Mouse (Mus musculus) CH12.LX (cell line): Measurements from ENCODE around the gene Cep295.

Experiments
- CHD2 ChIP-seq: IDR thresholded peaks from 2 replicates; pipeline ENCODE4 v1.6.1; 2011; ENCODE audit warnings: low read length, improper control_type of control experiment
- CTCF ChIP-seq, 2 experiments: IDR thresholded peaks in 1 of 2; conservative IDR thresholded peaks in 1 of 2; 2 replicates each; pipeline ENCODE4 v1.5.1; 2011 to 2012; ENCODE audit warnings: low read depth in 2 of 2, low read length in 2 of 2, improper control_type of control experiment in 1 of 2, inconsistent platforms in 1 of 2, mild to moderate bottlenecking in 1 of 2, moderate library complexity in 1 of 2
- EP300 ChIP-seq: IDR thresholded peaks from 2 replicates; pipeline ENCODE4 v1.6.1; 2011; ENCODE audit warnings: low read length, improper control_type of control experiment
- GABPA ChIP-seq: IDR thresholded peaks from 2 replicates; pipeline ENCODE4 v1.6.1; 2012; ENCODE audit warnings: low read depth, low read length, improper control_type of control experiment, inconsistent platforms; ENCODE audit not compliant: insufficient replicate concordance
- KAT2A ChIP-seq: IDR thresholded peaks from 2 replicates; pipeline ENCODE4 v1.6.1; 2012; ENCODE audit warnings: low read length, improper control_type of control experiment, inconsistent platforms; ENCODE audit not compliant: insufficient replicate concordance
- MAX ChIP-seq: IDR thresholded peaks from 2 replicates; pipeline ENCODE4 v1.6.1; 2011; ENCODE audit warnings: low read length, improper control_type of control experiment
- POLR2A ChIP-seq: IDR thresholded peaks from 2 replicates; pipeline ENCODE4 v1.6.1; 2011; ENCODE audit warnings: low read depth, mild to moderate bottlenecking, improper control_type of control experiment, low read length
- SMC3 ChIP-seq: IDR thresholded peaks from 2 replicates; pipeline ENCODE4 v1.6.1; 2011; ENCODE audit warnings: low read depth, low read length, improper control_type of control experiment
- USF1 ChIP-seq: IDR thresholded peaks from 2 replicates; pipeline ENCODE4 v1.6.1; 2014; ENCODE audit warnings: low read depth, mild to moderate bottlenecking, inconsistent platforms, low read length, improper control_type of control experiment
- ZKSCAN1 ChIP-seq: IDR thresholded peaks from 2 replicates; pipeline ENCODE4 v1.6.1; 2012; ENCODE audit warnings: low read depth, inconsistent platforms, low read length, improper control_type of control experiment, borderline replicate concordance
- ZNF384 ChIP-seq: IDR thresholded peaks from 2 replicates; pipeline ENCODE4 v1.6.1; 2012; ENCODE audit warnings: low read depth, low read length, improper control_type of control experiment, inconsistent platforms

- TF ChIP-seq EP300 (no peak), CTCF (conservative IDR thresholded peaks at IDR 0.05 in 1 of 2, IDR thresholded peaks at IDR 0.05 in 1 of 2; ENCODE audit: low read depth in 2 of 2, low read length in 2 of 2) (no peak), GABPA (no peak), ZNF384 (no peak), ZKSCAN1 (no peak), USF1 (no peak), POLR2A (no peak), SMC3 (no peak), MAX (no peak), KAT2A (no peak), CHD2 (no peak)
These were observed 68.3 kb downstream of the Cep295 start for GRCm38 (mm10) chr9:15289251-15289650.
